Mouse (Mus musculus) cerebellum, postnatal 10 days (tissue): Measurements from ENCODE around the gene Trpv5.

Experiments used
- DNase-seq, 2 experiments: peaks; one replicate each; pipeline ENCODE4 v3.0.0; 2021; ENCODE audit warnings: mixed read lengths in 2 of 2

The Trpv5 gene

GRCm38 (mm10) chr6:41640449-41640848 is 40.1 kb downstream of the Trpv5 start:
- DNase-seq = no peak

- no peak for DNase-seq
Measured at GRCm38 (mm10) chr6:41637927-41638506, 42.6 kb downstream of the Trpv5 start.

- peak in 1 of 2 experiments; percentile 13 for DNase-seq
Measured at GRCm38 (mm10) chr6:41637393-41637792, 43.2 kb downstream of the Trpv5 start.

GRCm38 (mm10) chr6:41636178-41636577 is 44.4 kb downstream of the Trpv5 start, which contains the start of gene Trpv6:
Gene Trpv6, minus strand, starts transcription at chr6:41636405.
- DNase-seq = no peak

- peak; percentile 51 to 61 for DNase-seq
Measured at GRCm38 (mm10) chr6:41635211-41635610, 45.4 kb downstream of the Trpv5 start.

- DNase-seq = no peak
Measured at GRCm38 (mm10) chr6:41631549-41631948, 49.0 kb downstream of the Trpv5 start.

- no peak for DNase-seq
Measured at GRCm38 (mm10) chr6:41630791-41631190, 49.8 kb downstream of the Trpv5 start.

- no peak for DNase-seq
Measured at GRCm38 (mm10) chr6:41628180-41628579, 52.4 kb downstream of the Trpv5 start.

- peak; percentile 37 to 44 for DNase-seq
Measured at GRCm38 (mm10) chr6:41622661-41623060, 57.9 kb downstream of the Trpv5 start.

- DNase-seq = no peak
Measured at GRCm38 (mm10) chr6:41621241-41621990, 59.2 kb downstream of the Trpv5 start.

- DNase-seq = no peak
Measured at GRCm38 (mm10) chr6:41620173-41620798, 60.3 kb downstream of the Trpv5 start.

- no peak for DNase-seq
Measured at GRCm38 (mm10) chr6:41607637-41608036, 72.9 kb downstream of the Trpv5 start.

GRCm38 (mm10) chr6:41606214-41606613 is 74.4 kb downstream of the Trpv5 start:
- peak; percentile 73 to 86 for DNase-seq

- no peak for DNase-seq
Measured at GRCm38 (mm10) chr6:41605794-41606104, 74.8 kb downstream of the Trpv5 start.

- peak; percentile 73 to 84 for DNase-seq
Measured at GRCm38 (mm10) chr6:41605061-41605793, 75.3 kb downstream of the Trpv5 start, which contains the start of gene Ephb6. Gene Ephb6, plus strand, starts transcription at chr6:41605482.

GRCm38 (mm10) chr6:41604401-41605050 is 76.0 kb downstream of the Trpv5 start:
- DNase-seq = peak; percentile 72 to 74
